Mouse (Mus musculus) cerebellum, adult 2 months (tissue): ENCODE measurements at regions not wholly inside any gene's neighbourhood (a gene's known extent, or its start where the extent isn't known, plus 50 kb on each side); places are given as distances from the start of the nearest gene placed in this dataset.

ENCODE experiments used
- CTCF ChIP-seq: fragments of 200-500 bp; IDR thresholded peaks from 2 replicates; pipeline ENCODE4 v1.5.1; 2011; ENCODE audit warnings: low read depth, mild to moderate bottlenecking, control low read depth, low read length, moderate library complexity, borderline replicate concordance; ENCODE audit not compliant: insufficient read depth
- POLR2A ChIP-seq: fragments of 200-500 bp; IDR thresholded peaks from 2 replicates; pipeline ENCODE4 v1.6.1; 2011; ENCODE audit warnings: low read length, control low read depth, borderline replicate concordance; ENCODE audit not compliant: insufficient read depth

DNA sequence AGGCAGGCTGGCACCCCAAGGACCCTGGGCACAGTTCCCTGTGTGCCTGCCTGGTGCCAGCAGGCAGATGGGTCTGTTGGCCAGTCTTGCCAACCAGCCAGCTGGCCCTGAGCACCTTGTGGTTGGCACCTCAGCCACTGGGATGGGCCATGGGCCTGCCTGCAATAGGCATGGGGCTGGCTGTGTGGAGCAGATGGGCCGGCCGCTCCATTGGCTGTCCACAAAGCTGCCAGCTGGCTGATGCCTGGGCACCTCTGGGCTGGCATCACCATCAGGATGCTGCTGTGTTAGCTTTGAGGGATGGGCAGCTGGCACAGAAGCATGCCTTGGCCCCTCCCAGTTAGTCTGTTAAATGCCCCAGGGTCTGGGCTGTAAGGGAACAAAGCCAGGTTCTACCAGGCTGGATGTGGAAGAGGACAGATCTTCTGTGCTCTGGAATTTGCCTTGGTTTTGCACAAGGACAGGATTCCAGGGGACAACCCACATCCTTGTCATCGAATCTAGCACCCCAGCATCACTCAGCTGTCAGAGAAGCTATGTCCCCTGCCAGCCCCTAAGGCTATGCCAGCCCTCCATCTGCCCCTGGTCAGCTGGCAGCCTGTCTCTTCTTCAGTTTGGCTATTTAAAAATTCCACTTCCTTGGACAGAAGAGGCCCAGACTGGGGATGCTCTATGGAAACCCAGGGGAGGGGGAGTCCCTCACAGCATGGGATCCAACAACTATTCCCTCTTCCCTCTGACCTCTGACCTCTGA lies 201.8 kb downstream of the Gm26897 start:
- TF ChIP-seq CTCF (no peak), POLR2A (no peak)
